Mouse (Mus musculus) limb, embryonic 14.5 days (tissue): ENCODE results near the gene Smad3. TPM values are rescaled to one million over a fixed set of nuclear protein-coding genes. Genes with fewer than 3 reads are reported as not detected.

Experiments
- ATAC-seq: fragments of 200-750 bp; cut with Nextera tagmentation; 2 replicates; pipeline ENCODE4 v1.8.0; 2017; ENCODE audit warnings: low read depth, moderate number of reproducible peaks, moderate TSS enrichment; ENCODE audit not compliant: low FRiP score
- DNase-seq: peaks from one replicate; pipeline ENCODE4 v3.0.0-alpha.2; 2015; ENCODE audit warnings: low spot score
- H3K27ac ChIP-seq: fragments of 300-500 bp; sonication (generic); replicated peaks from 2 replicates; pipeline ENCODE4 v1.5.1; 2014; ENCODE audit warnings: low read depth, mild to moderate bottlenecking, low read length, moderate library complexity, mixed read lengths
- H3K27me3 ChIP-seq: fragments of 300-500 bp; sonication (generic); 2 replicates; pipeline ENCODE4 v1.6.1; 2014; ENCODE audit warnings: low read length, mixed read lengths; ENCODE audit not compliant: control insufficient read depth, insufficient read depth
- H3K36me3 ChIP-seq: fragments of 300-500 bp; sonication (generic); 2 replicates; pipeline ENCODE4 v1.6.1; 2014; ENCODE audit warnings: mild to moderate bottlenecking, low read length, moderate library complexity, mixed read lengths; ENCODE audit not compliant: control insufficient read depth, insufficient read depth
- H3K4me1 ChIP-seq: fragments of 300-500 bp; sonication (generic); 2 replicates; pipeline ENCODE4 v1.6.1; 2014; ENCODE audit warnings: antibody characterized with exemption, low read length, mixed read lengths; ENCODE audit not compliant: control insufficient read depth, insufficient read depth
- H3K4me2 ChIP-seq: fragments of 300-500 bp; sonication (generic); replicated peaks from 2 replicates; pipeline ENCODE4 v1.6.1; 2014; ENCODE audit warnings: low read depth, mild to moderate bottlenecking, low read length, moderate library complexity; ENCODE audit not compliant: severe bottlenecking
- H3K4me3 ChIP-seq: fragments of 300-500 bp; sonication (generic); replicated peaks from 2 replicates; pipeline ENCODE4 v1.5.1; 2014; ENCODE audit warnings: low read length
- H3K9ac ChIP-seq: fragments of 300-500 bp; sonication (generic); 2 replicates; pipeline ENCODE4 v1.6.1; 2014; ENCODE audit warnings: mild to moderate bottlenecking, low read depth, low read length, moderate library complexity; ENCODE audit not compliant: severe bottlenecking
- H3K9me3 ChIP-seq: fragments of 300-500 bp; sonication (generic); 2 replicates; pipeline ENCODE4 v1.6.1; 2016; ENCODE audit warnings: low read length; ENCODE audit not compliant: control insufficient read depth
- POLR2A ChIP-seq: fragments of 200-500 bp; IDR thresholded peaks from 2 replicates; pipeline ENCODE4 v1.8.0; 2012; ENCODE audit warnings: inconsistent platforms, mild to moderate bottlenecking, moderate library complexity, borderline replicate concordance; ENCODE audit not compliant: insufficient read depth, insufficient read length; ENCODE audit errors: extremely low read depth
- WGBS: fragments of 180-500 bp; shearing (Covaris S2); extraction: QIAGEN DNeasy Blood & Tissue Kit; methylation state at CpG from one replicate; pipeline ENCODE4 v1.1.7; 2014; 5-methylcytosine and 5-hydroxymethylcytosine counted together
- polyA plus RNA-seq, 2 experiments: library from polyadenylated mRNA; depleted of rRNA in 1 of 2; stranded (reverse) in 1 of 2; unstranded in 1 of 2; fragments of >200 nt; fragmentation: Nextera tagmentation in 1 of 2; extraction: Ambion mirVana in 1 of 2; gene quantifications; 2 replicates each; pipeline versions ENCODE4 v1.2.1 to v1.2.3; 2012 to 2014

The Smad3 gene
- polyA plus RNA-seq, 2 experiments: 25.1 to 50.9 TPM

DNA sequence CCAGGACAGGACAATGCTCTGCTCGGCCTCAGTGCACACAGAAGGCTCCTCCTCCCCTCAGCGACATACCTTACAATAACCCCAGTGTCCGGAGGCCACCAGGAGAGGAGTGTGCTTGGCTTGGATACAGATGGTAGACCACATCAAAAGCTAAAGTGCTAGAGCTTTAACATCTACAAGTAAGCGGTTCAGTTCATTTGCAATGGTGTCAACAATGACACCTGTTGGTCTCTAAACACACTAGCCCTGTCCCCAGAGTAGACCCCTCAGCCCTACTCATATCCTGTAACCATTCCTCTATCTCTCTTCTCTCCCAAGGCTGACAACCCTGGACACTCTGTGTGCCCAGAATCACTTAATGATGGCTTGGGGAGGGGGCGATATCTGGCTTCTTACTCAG is 33.0 kb downstream of the Smad3 start:
- H3K4me3 ChIP-seq: no peak overlapping the region
- H3K27me3 ChIP-seq: no peaks in the 10 kb centered on the region
- WGBS: 82% methylated on average over 5 of the region's 5 CpGs
- H3K36me3 ChIP-seq: peaks cover 7% of the 10 kb centered on the region; the same call in 1 of the 2 replicates
- no peak for DNase-seq
- H3K4me1 ChIP-seq: peaks cover 23% of the 10 kb centered on the region
- ATAC-seq: no peak
- no peak overlapping the region for H3K27ac ChIP-seq
- H3K9ac ChIP-seq: no peak overlapping the region
- no peak overlapping the region for H3K4me2 ChIP-seq
- no peak for TF ChIP-seq POLR2A
- H3K9me3 ChIP-seq: no peaks in the 10 kb centered on the region

- 86% methylated on average over 9 of the region's 9 CpGs for WGBS
- Histone ChIP-seq H3K27ac (no peak overlapping the region), H3K4me2 (no peak overlapping the region), H3K36me3 (peaks cover 7% of the 10 kb centered on the region; the same call in 1 of the 2 replicates), H3K4me1 (peaks cover 22% of the 10 kb centered on the region), H3K27me3 (no peaks in the 10 kb centered on the region), H3K9ac (no peak overlapping the region), H3K9me3 (no peaks in the 10 kb centered on the region), H3K4me3 (no peak overlapping the region)
- ATAC-seq (no peak), DNase-seq (no peak)
- no peak for TF ChIP-seq POLR2A
Measured at GRCm38 (mm10) chr9:63722918-63723317, 34.9 kb downstream of the Smad3 start.

GRCm38 (mm10) chr9:63722350-63722749 is 35.4 kb downstream of the Smad3 start:
- 88% methylated on average over 7 of the region's 7 CpGs for WGBS
- Histone ChIP-seq H3K4me3 (no peak overlapping the region), H3K9me3 (no peaks in the 10 kb centered on the region), H3K4me1 (peaks cover 22% of the 10 kb centered on the region), H3K27ac (no peak overlapping the region), H3K36me3 (peaks cover 7% of the 10 kb centered on the region; the same call in 1 of the 2 replicates), H3K9ac (no peak overlapping the region), H3K27me3 (no peaks in the 10 kb centered on the region), H3K4me2 (no peak overlapping the region)
- DNase-seq (no peak), ATAC-seq (no peak)
- no peak for TF ChIP-seq POLR2A

GRCm38 (mm10) chr9:63721573-63722275 is 36.1 kb downstream of the Smad3 start:
- no peak overlapping the region for H3K4me2 ChIP-seq
- peaks cover 7% of the 10 kb centered on the region; the same call in 1 of the 2 replicates for H3K36me3 ChIP-seq
- 85% methylated on average over 9 of the region's 9 CpGs for WGBS
- ATAC-seq: no peak
- H3K9ac ChIP-seq: no peak overlapping the region
- no peak overlapping the region for H3K4me3 ChIP-seq
- H3K9me3 ChIP-seq: no peaks in the 10 kb centered on the region
- peaks cover 23% of the 10 kb centered on the region for H3K4me1 ChIP-seq
- TF ChIP-seq POLR2A: no peak
- H3K27ac ChIP-seq: no peak overlapping the region
- H3K27me3 ChIP-seq: no peaks in the 10 kb centered on the region
- DNase-seq: no peak

DNA sequence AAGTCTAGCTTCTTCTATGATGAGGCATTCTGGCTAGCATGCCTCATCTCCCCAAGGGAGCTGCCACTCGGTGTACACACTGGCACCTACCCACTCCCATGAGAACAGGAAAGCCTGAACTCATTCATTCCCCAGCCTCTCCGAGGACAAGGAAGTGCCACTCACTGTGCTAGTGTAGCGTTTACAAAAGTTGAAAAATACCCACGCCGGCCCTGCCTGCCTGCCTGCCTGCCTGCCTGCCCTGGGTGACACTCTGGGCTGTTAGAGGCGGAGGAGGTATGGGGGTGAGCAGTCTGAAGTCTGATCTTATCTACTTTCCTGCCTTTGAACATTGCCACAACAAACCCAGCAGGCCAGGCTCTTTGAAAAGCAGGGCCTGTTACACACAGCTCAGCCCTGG is 37.1 kb downstream of the Smad3 start:
- Histone ChIP-seq H3K4me3 (no peak overlapping the region), H3K9me3 (no peaks in the 10 kb centered on the region), H3K27ac (no peak overlapping the region), H3K9ac (no peak overlapping the region), H3K27me3 (no peaks in the 10 kb centered on the region), H3K4me2 (no peak overlapping the region), H3K4me1 (peaks cover 25% of the 10 kb centered on the region), H3K36me3 (peaks cover 7% of the 10 kb centered on the region; the same call in 1 of the 2 replicates)
- no peak for TF ChIP-seq POLR2A
- ATAC-seq: no peak
- no peak for DNase-seq
- 57% methylated on average over 6 of the region's 6 CpGs for WGBS
